17 mouse cellular contexts compared by ENCODE assay signal in the genomic region with DNA sequence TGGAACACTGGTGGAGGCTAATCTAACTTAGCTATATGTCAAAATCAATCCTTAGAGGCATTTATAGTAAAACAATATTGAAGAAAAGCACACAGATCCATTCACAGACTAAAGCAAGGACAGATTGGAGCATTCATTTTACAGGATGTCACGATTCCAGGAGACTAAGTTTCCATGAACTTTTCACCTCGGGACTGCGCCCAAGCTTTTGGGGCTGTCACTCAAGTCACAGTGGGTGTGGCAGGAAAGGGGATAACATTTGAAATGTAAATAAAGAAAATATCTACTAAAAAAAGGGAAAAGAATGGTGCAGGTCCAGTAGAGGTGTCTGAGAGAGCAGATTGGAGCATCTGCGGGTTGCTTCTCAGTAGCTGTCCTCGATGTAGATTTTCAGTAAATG.
"Had no signal": no experiment of that assay in that cellular context is flagged by ENCODE, and none has a peak within 500 bp of the region (broad histone marks: within the 10 kb centered on the region; RNA-seq: fewer than 3 reads in every experiment).

No protein-coding gene starts in this region.

- ATAC-seq: lung, postnatal 0 days; midbrain, embryonic 13.5 days; midbrain, embryonic 15.5 days had no signal

- DNase-seq: lung, adult 2 months; lung, postnatal 14 days; lung, postnatal 36 days; right cerebral cortex, postnatal 14 days; thymus, adult 2 months; thymus, postnatal 25 days; thymus, postnatal 4 days had no signal

- H3K27me3 ChIP-seq: lung, embryonic 15.5 days; megakaryocyte, embryonic 14.5 days; midbrain, embryonic 13.5 days; midbrain, embryonic 15.5 days; neural tube, embryonic 12.5 days; stomach, embryonic 15.5 days had no signal

- H3K9ac ChIP-seq: lung, embryonic 15.5 days; midbrain, embryonic 13.5 days; midbrain, embryonic 15.5 days; neural tube, embryonic 12.5 days; stomach, embryonic 15.5 days had no signal

- H3K4me3 ChIP-seq: lung, embryonic 15.5 days; megakaryocyte, embryonic 14.5 days; midbrain, embryonic 13.5 days; midbrain, embryonic 15.5 days; neural tube, embryonic 12.5 days; stomach, embryonic 15.5 days had no signal

- H3K4me1 ChIP-seq: lung, embryonic 15.5 days; megakaryocyte, embryonic 14.5 days; midbrain, embryonic 13.5 days; midbrain, embryonic 15.5 days; neural tube, embryonic 12.5 days; stomach, embryonic 15.5 days had no signal

- H3K27ac ChIP-seq: lung, embryonic 15.5 days; macrophage; midbrain, embryonic 13.5 days; midbrain, embryonic 15.5 days; neural tube, embryonic 12.5 days; stomach, embryonic 15.5 days; stomach, postnatal 0 days had no signal

- H3K9me3 ChIP-seq: lung, embryonic 15.5 days; midbrain, embryonic 13.5 days; midbrain, embryonic 15.5 days; neural tube, embryonic 12.5 days; stomach, embryonic 15.5 days had no signal

- H3K36me3 ChIP-seq: lung, embryonic 15.5 days; midbrain, embryonic 13.5 days; midbrain, embryonic 15.5 days; neural tube, embryonic 12.5 days; stomach, embryonic 15.5 days had no signal

- H3K4me2 ChIP-seq: lung, embryonic 15.5 days; midbrain, embryonic 11.5 days; midbrain, embryonic 13.5 days; midbrain, embryonic 15.5 days; neural tube, embryonic 12.5 days; stomach, embryonic 15.5 days had no signal
